Mouse (Mus musculus): Measurements from ENCODE around the gene Thrap3.

DNA sequence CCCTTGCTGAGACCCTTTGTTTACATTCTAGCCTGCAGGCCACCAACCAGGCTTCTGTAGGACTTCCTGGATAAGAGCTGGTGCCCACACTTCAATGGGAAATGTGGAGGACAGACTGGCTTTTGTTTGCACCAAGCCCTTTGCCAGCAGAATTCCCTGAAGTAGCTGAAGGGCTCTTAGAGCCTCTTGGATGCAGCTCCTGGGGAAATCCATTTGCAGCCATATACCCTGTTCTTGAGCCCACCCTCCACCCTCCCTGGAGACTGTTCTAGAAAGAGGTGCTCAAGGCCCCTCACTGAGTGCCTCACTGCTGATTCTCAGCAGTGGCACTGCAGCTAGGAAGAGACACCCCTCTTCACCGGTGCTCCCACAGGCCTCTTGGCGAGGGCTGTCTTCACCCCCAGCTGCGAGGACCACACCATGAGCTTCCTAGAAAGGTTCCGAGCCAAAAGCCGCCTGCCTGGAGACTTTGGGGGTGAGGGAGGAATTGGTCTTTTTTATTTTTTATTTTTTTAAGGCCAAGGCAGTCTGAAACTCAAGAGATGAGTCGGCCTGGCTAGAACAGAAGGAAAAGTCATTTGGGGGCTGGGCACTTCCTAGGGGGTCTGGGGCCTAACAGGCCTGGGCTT lies 69.8 kb downstream of the Thrap3 start:
- TF ChIP-seq POLR2A (IDR thresholded peaks at IDR 0.05; ENCODE audit: extremely low read depth, insufficient read depth, low read length) (no peak), CTCF (IDR thresholded peaks at IDR 0.05; ENCODE audit: low read depth, low read length) (no peak)
